Mouse (Mus musculus): ENCODE measurements around the gene Parva.

Gene Parva

GRCm38 (mm10) chr7:112427357-112428157 lies at the start of gene Parva:
Gene Parva, plus strand, starts transcription at chr7:112427505.
- no peak for DNase-seq (ENCODE audit: low read depth, low spot score)

DNA sequence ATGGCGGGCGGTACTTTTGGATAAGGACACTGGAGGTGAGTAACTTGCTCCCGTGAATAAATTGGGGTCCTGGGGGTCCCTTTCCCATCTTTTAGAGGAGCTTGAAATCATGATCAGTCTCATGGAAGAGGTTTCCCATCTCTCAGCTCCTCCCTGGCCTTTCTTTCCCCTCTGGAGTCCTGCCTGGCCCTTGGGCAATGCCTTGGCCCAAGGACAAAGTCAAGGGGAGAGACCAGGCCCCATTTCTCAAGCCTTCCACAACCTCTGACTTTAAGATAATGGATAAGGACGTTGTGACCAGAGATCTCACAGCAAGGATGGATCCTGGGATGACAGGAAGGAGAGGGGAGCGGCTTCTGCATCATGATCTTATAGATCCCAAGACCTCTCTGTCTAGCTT lies 49.2 kb upstream of the Parva start:
- DNase-seq (ENCODE audit: low read depth, low spot score), result no peak

GRCm38 (mm10) chr7:112378476-112378875 lies 48.8 kb upstream of the Parva start:
- DNase-seq (ENCODE audit: low read depth, low spot score), result no peak

DNA sequence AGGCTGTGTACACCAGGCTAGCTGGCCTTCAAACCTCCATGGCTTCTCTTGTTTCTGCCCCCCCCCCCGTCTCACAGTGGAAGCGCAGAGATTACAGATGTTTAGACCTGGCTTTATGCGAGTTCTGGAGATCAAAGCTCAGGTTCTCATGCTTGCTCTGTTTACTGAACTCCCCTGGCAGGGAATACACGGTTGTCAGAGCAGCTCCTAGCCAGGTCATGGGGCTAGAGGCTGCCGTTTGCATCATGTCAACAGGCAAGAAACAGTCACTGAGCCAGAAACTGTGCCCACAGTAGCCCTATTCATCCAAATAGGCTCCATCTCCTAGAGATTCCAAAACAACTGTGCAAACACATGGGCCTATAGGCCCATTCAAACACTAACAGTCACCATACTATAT lies 40.8 kb upstream of the Parva start:
- DNase-seq (ENCODE audit: low read depth, low spot score), result no peak

DNA sequence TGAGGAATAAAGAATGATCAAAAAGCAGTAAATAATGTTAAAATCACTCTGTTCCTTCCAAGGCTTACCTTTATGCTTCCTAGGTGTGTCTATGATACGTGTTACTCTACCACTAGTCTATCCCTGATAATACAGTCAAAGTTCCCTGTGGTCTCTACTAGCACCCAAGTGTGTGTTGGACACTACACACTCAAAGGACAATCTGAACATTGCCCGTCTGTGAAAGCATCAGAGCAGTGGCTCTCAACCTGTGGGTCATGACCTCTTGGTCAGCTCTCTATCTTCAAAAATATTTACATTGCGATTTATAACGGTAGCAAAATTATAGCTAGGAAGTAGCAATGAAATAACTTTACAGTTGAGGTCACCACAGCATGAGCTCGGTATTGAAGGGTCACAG lies 39.4 kb upstream of the Parva start:
- DNase-seq (ENCODE audit: low read depth, low spot score), result no peak

DNA sequence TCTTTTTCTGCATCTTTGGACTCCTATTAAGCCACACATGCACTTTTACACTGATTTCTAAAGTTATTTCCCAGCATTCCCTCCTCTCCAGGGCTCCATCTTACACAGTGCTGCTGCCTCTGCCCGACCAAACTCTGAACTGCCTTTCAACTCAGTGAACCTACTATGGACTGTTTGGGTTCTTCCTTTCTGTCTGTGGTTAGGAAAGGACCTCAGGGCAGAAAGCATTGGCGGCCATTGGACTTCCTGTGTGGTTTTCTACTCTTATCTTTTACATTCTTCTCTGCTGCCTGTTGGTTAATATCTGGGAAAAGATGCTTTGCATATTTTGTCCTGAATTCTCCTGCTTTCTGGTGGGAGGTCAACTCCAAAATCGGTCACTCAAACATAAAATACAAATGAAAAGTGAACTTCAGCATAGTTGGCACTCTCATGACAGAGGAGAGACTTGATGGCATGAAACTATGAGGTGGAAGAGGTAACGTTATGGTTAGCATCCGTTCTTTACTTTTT lies 38.9 kb upstream of the Parva start:
- DNase-seq (ENCODE audit: low read depth, low spot score), result no peak

- no peak for DNase-seq (ENCODE audit: low read depth, low spot score)
These were observed 37.6 kb upstream of the Parva start for GRCm38 (mm10) chr7:112389611-112390251.

DNA sequence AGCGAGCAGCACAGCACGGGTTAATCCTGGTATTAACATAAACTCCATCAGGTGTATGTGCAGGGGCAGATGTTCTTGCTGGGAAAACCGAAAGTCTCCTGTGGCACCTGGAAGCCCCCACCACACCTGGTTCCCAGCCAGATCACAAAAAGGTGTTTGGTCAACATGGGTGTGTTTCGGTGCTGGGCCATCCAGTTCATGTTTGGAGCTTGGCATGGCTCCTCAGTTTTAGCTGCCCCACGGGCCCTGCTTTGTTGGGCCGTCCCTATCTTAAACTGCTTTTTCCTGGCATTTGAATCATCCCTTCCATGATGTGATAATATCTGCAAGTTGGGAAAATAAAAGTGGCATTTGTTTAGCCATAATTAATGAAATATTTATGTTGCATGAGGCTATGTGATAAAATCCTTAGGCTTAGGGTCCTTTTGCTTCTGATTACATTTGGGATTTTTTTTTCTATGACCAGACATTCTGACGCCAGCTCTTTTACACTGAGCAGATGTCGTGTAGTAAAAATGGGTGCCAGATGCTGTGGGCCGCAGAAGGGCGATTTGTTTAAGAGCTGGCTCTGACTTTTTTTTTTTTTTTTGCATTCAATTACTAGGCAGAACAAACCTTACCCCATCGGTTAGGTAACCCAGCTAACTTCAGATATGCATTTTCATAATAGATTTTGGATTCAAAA lies 36.9 kb upstream of the Parva start:
- no peak for DNase-seq (ENCODE audit: low read depth, low spot score)

DNA sequence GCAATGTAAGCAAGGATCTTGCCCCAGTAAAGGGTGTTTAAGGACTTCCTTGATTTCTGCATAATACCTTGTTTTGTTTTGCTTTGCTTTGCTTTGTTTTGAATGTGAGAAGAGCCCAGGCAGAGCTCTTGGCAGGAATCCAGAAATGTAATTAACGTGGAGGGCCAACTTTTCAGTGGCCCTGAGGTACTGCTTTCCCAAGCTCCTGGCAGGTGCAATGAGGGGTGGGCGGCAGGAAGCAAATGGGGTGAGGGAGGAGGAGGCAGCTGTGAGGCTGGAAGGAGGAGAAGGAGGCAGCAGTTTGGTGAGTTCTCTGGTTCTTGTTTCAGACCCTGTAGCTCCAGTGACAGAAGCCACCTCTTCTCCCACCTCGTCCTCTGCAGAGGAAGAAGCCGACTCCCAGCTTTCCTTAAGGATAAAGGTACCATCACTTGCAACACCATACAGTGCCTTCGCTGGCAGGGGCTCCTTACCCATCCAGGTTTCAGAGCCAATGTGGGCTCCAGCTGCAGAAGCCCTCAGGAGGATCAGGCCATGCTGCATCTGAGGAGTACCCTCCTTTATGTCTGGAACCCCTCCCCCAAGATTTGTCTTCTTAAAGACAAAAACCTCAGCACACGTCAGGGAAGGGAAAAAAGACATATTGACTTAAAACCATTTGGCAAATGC lies 36.2 kb upstream of the Parva start:
- DNase-seq (ENCODE audit: low read depth, low spot score), result no peak

DNA sequence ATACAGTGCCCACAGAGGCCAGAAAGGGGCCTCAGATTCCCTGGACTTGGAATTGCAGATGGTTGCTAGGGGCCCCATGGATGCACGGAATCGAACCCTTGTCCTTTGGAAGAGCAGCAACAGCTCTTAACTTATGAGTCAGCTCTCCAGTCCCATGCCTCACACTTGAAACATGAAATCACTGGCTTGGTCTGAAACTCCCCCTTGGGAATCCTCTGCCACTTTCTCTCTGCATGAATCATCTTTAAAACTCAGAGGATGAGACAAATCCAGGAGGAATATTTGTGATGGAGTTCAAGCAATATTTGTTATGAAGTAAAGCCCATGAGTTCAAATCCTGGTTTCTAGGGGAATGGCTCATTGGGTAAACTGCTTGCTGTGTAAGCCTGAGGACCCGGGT lies 29.5 kb upstream of the Parva start:
- DNase-seq (ENCODE audit: low read depth, low spot score), result no peak

DNA sequence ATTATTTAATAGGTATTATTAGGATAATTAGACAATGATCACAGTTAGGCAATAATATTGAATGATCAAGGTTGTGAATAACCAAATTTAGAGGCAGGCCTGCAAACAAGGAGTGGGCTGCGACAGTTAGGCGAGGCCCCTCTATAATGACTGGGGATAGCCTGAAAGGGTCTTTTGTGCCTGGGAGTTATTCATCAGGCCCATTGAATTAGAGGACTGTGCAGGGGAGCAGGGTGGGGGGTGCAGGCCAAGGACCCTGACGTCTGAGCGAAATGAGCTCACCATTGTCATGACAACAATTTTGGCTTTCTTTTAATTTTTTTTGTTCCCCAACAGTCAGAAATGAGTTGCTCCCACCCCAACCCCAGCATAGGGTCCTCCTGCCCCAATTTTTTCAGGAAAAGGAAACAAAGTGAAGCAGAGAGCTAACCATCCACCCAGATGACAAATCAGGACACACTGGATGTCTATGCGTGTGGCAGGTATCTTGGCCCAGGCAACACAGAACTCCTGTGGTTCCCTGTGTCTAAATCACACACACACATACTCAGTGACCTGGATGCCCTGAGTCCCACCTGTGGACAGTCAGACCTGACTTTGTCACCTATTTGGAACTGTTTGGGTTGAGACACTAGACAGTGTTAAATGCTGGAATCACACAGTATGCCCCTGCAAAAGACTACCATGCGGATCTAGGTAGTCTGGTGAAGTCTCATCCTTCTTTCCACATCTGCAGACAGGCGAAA lies 27.7 kb upstream of the Parva start:
- no peak for DNase-seq (ENCODE audit: low read depth, low spot score)

DNA sequence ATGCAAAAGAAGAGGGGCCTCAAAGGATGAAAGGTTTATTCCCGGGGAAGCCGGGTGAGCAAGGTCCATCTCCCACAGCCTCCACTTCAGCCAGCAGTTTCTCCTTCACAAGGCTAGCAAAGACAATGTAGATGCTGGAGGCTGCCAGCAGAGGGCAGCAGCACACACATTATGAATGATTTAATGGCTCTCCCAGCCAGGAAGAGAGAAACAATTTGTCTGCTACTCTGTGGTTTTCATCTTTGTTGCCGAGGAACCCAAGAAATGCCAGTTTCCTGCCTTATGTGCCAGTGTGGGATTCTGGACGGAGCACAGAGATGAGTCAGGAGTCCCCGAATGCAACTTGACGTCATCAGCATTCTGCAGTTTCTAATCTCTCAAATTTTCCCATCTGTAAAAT lies 27.1 kb upstream of the Parva start:
- DNase-seq (ENCODE audit: low read depth, low spot score), result peak; percentile 60

DNA sequence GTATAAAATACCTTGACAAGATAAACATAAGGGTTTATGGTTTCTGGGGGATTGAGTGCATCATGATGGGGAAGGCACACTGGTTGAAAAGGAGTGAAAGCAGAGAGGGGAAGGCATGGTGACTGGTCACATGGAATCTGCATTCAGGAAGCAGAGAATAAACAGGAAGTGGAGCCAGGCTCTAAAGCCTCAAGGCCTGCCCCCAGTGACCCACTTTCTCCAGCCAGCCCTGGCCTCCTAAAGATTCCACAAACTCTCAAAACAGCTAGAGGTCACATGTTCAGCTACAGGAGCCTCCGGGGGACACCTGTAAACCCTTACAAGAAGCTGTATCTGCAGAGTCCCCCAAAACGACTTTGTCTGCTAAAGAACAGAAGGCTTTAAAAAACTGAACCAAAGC lies 22.2 kb upstream of the Parva start:
- DNase-seq (ENCODE audit: low read depth, low spot score), result no peak

GRCm38 (mm10) chr7:112405578-112405977 lies 21.7 kb upstream of the Parva start:
- no peak for DNase-seq (ENCODE audit: low read depth, low spot score)

DNA sequence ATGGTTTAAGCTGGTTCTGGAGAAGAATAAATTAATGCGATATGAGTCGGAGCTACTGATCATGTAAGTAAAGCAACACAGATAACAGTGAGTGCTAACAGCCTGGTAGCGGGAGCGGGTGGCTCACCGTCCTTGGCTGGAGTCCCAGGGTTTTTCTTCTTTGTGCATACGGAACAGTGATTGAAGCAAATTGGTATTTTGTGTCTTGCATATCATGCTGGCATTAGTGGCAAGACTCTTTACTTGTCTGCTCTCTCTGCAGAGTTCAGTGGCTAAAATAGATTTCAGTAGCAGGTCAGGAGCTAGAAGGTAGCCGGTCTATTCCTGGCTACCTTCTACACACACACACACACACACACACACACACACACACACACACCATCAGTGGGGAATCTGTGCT lies 19.7 kb upstream of the Parva start:
- no peak for DNase-seq (ENCODE audit: low read depth, low spot score)

- no peak for DNase-seq (ENCODE audit: low read depth, low spot score)
These were observed 17.3 kb upstream of the Parva start for GRCm38 (mm10) chr7:112409991-112410390.

- DNase-seq (ENCODE audit: low read depth, low spot score), result no peak
These were observed 14.0 kb upstream of the Parva start for GRCm38 (mm10) chr7:112413286-112413685.

DNA sequence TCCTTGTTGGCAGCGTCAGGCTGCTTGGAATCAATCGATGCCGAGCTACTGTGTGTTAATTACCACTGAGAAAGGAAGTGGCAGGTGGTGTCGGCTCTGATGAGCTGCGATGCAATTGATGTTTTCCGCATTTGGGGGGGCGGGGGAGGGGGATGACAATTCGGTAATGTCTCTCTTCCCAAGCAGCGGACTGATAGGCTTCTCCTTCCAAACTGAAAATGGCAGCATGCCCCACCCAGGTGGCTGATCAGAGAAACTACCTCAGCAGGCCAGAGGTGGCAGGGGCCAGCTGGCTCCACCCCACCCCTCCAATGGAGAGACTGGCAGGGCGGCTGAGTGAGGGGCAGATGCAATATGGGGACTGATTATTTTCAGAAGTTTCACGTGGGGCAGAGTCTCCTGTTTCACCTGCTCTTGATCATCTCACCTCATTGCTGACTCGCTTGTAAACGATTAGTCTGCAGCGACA lies 11.2 kb upstream of the Parva start:
- DNase-seq (ENCODE audit: low read depth, low spot score), result no peak

GRCm38 (mm10) chr7:112416730-112417513 lies 10.4 kb upstream of the Parva start:
- DNase-seq (ENCODE audit: low read depth, low spot score), result no peak

DNA sequence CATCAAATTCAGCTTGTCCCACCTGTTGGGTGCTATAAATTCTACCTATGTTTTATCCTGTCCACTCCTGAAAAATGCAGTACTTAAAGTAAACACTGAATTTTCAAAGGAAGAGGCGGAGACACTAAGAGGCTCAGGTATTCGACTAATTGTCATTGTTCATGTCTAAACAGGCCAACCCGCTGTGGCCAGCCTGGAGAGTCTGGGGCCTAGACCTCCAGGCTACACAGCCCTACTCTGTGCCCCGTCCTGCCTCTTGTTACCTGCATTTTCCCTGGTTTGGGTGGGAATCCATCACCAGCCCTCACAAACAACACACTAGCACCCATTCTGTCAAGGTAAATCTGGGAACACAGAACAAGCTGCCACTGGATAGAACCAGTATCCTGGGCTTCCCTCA lies 9.7 kb upstream of the Parva start:
- DNase-seq (ENCODE audit: low read depth, low spot score), result no peak

Data from A20 (cell line).